Mouse (Mus musculus): ENCODE results near the gene Osbpl5. TPM values are rescaled to one million over a fixed set of nuclear protein-coding genes. Genes with fewer than 3 reads are reported as not detected.

The Osbpl5 gene
- polyA plus RNA-seq (2012; rRNA removed), result 45.7 and 55.9 TPM in 2 replicates

GRCm38 (mm10) chr7:143756125-143757026, at the start of gene Osbpl5:
Gene Osbpl5 (minus strand): TSS chr7:143756985.

GRCm38 (mm10) chr7:143783996-143784829, 27.4 kb upstream of the Osbpl5 start, which contains the start of gene Mrgpre:
Gene Mrgpre (minus strand): TSS chr7:143784500.

GRCm38 (mm10) chr7:143766893-143767292, 10.1 kb upstream of the Osbpl5 start, which contains the start of gene Mrgprg:
Gene Mrgprg (minus strand): TSS chr7:143766993.

GRCm38 (mm10) chr7:143685359-143686067, 71.3 kb downstream of the Osbpl5 start, which contains the start of gene Tnfrsf23:
Gene Tnfrsf23 (minus strand): TSS chr7:143685872.

GRCm38 (mm10) chr7:143649034-143649768, 107.6 kb downstream of the Osbpl5 start, which contains the start of gene Tnfrsf22:
Gene Tnfrsf22 (minus strand): TSS chr7:143649661.

Other genes with a start within 250 kb of the Osbpl5 start
- gene Nap1l4, start 207.9 kb downstream of the Osbpl5 start, polyA plus RNA-seq (2012; rRNA removed), result 36.4 and 41.5 TPM in 2 replicates
- gene Cars, start 156.9 kb downstream of the Osbpl5 start, polyA plus RNA-seq (2012; rRNA removed), result 13.5 and 14.9 TPM in 2 replicates
- 0.14 and 0.21 TPM in 2 replicates for gene Tnfrsf26, start 128.3 kb downstream of the Osbpl5 start, polyA plus RNA-seq (2012; rRNA removed)
- gene Tnfrsf22, start 107.3 kb downstream of the Osbpl5 start, polyA plus RNA-seq (2012; rRNA removed), result 1.9 and 2.1 TPM in 2 replicates
- gene Tnfrsf23, start 71.1 kb downstream of the Osbpl5 start, polyA plus RNA-seq (2012; rRNA removed), result 3.5 and 3.7 TPM in 2 replicates
- gene Mrgprg, start 10.0 kb upstream of the Osbpl5 start, polyA plus RNA-seq (2012; rRNA removed), result not detected in 2 replicates
- gene Mrgpre, start 27.5 kb upstream of the Osbpl5 start, polyA plus RNA-seq (2012; rRNA removed), result 3.1 and 4.2 TPM in 2 replicates
- gene Nadsyn1, start 65.9 kb upstream of the Osbpl5 start, polyA plus RNA-seq (2012; rRNA removed), result 46.3 and 48.2 TPM in 2 replicates
- gene Dhcr7, start 66.2 kb upstream of the Osbpl5 start, polyA plus RNA-seq (2012; rRNA removed), result 228 and 352 TPM in 2 replicates
- not detected in 2 replicates for gene Gm498, start 109.9 kb upstream of the Osbpl5 start, polyA plus RNA-seq (2012; rRNA removed)
- gene Shank2, start 244.9 kb upstream of the Osbpl5 start, polyA plus RNA-seq (2012; rRNA removed), result 5.1 and 5.9 TPM in 2 replicates